Mouse (Mus musculus): ENCODE data around the gene Tes3-ps.

The Tes3-ps gene
- long read RNA-seq, experiment 1, partial matches to known transcripts, result 0 of 1 reads
- long read RNA-seq, experiment 1, other reads (novel, unspliced or antisense), result 0 of 1 reads
- long read RNA-seq, experiment 2, partial matches to known transcripts, result 0 of 2 reads
- long read RNA-seq, experiment 2, other reads (novel, unspliced or antisense), result 0 of 2 reads

- intact Hi-C loops (cut with DNase I), result no loop called here
Observed at GRCm38 (mm10) chr13:49492376-49493368, at the start of gene Tes3-ps. Tes3-ps (plus strand) TSS chr13:49493318.

DNA sequence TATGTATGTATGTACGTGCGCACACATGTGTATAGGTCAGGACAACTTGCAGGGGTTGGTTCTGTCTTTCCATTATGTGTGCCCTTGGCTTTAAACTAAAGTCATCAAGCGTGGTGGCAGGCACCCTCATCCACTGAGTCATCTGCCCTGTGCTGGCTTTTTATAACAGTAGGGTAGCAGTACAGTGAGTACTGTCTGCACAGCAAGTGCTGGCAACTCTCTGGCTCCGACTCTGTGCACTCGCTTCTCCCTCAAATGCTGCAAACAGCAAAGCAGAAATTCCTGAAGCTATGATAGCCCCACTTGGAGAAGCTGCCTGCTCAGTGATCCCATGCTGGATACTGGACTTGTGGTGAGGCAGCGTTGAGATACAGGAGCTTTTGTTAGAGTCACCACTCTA is 48.7 kb upstream of the Tes3-ps start:
- intact Hi-C loops (cut with DNase I), result no loop called here

DNA sequence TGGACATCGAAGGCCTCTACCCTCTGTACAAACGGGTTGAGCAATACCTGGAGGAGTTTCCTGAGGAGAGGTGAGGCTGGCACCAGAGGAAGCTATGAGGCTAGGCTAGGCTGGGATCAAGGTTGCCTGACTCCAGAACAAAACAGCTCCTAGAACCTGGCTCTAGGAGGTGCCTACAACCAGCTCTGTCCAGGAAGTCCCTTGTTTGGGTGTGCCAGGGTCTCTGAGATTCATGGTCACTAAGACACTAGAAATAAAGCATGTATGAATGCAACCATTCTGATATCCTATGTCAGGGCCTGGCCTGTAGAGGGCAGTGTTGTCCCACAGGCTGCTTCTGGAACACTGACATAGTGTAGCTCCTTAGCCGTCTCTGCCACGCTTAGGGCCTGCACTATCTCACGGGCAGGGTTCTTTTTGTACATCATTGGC is 43.8 kb upstream of the Tes3-ps start:
- intact Hi-C loops (cut with DNase I), result loop anchor here (1.0 to 5.0 kb wide), 2 partner anchors 113 to 196 kb away; no protein-coding TSS in a partner anchor

DNA sequence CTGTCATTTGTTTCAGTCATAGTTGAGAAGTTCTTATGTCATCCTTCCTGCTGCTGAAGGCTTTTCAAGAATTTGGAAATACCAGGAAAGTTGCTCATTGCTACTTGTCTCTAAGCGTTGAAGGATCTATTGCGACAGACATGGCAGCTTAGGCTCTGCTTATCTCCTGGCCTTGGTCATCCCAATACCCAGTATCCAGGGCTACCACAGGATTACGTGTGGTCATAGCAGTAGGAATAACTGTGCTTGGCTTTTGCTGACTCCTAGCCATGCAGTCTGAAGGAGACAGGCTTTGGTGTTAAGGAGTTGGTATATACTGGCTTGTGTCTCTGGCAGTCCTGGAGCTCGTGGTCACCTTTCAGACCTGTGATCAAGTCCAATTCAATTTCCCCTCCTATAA is 32.8 kb upstream of the Tes3-ps start:
- intact Hi-C loops (cut with DNase I), result loop anchor here (1.0 kb wide), 1 partner anchor 20 kb away; no protein-coding TSS in a partner anchor

DNA sequence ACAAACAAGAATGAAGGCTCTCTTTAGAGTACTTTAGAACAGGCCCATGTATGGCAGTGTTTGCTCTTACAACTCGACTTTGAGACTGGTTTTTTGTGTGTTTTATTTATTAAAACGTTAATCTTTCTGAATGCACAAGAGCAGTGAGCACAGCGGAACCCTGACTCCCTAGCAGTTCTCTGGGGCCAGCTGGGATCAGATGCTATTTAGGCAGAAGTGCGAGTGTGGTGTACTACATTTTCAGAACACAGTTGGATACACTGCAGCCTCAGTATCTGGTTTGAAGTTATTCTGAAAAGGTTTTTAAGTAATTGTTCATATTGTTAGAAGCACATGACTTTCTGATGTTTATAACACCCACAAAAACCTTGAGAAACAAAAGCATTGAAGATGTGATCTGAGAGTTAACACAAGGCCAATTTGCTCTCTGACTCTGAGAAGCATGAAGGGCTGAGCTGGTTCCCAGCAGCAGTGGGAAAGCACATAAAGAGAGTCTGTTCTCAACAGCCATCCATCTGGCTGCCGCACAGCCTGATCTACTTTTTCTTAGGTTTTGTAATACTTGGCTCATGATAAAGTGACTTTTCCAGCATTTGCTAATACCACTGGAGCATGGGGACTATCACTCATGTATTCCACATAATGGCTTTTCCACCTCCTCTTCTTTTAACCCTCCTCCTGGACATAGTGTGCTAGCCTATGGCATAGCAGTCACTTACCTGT is 32.3 kb upstream of the Tes3-ps start:
- intact Hi-C loops (cut with DNase I), result loop anchor here (1.0 kb wide), 1 partner anchor 19 kb away; no protein-coding TSS in a partner anchor

GRCm38 (mm10) chr13:49461458-49462132 is 31.5 kb upstream of the Tes3-ps start:
- intact Hi-C loops (cut with DNase I), result no loop called here

DNA sequence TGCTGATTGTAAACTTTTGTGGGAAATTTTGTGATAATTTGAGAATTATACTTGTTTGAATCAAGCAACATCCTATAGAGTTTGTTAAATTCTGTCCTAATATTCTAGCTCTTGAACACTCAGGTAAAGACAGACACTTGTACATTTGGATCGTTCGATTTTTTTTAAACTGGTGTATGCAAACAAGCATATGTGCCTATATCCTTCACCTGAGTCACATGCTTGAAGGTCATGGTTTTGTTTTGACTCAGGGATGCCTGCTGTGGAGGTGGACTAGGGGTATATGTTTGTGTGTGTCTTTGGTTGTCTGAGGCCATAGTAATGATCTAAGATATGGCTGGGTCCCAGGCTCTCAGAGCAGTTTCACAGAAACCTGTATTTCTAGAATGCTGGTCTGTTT is 30.2 kb upstream of the Tes3-ps start:
- intact Hi-C loops (cut with DNase I), result no loop called here

DNA sequence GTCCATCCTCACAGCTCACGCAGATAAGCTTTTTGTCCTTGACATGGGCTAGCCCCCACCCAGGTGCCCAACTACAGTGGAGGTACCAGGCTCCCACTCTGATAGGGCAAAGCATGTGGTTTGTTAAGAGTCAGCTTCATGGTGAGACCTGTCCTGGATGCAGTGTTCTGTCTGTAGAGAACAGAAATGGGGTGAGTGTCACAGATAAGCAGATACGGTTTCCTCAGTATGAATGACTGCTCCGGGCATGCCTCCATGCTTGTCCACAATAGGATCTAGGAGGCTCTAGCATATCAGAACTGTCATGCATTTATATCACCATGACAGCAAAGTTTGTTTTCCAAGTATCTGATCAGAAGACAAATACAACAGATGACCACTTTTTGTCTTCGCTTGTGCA is 27.2 kb upstream of the Tes3-ps start:
- intact Hi-C loops (cut with DNase I), result no loop called here

DNA sequence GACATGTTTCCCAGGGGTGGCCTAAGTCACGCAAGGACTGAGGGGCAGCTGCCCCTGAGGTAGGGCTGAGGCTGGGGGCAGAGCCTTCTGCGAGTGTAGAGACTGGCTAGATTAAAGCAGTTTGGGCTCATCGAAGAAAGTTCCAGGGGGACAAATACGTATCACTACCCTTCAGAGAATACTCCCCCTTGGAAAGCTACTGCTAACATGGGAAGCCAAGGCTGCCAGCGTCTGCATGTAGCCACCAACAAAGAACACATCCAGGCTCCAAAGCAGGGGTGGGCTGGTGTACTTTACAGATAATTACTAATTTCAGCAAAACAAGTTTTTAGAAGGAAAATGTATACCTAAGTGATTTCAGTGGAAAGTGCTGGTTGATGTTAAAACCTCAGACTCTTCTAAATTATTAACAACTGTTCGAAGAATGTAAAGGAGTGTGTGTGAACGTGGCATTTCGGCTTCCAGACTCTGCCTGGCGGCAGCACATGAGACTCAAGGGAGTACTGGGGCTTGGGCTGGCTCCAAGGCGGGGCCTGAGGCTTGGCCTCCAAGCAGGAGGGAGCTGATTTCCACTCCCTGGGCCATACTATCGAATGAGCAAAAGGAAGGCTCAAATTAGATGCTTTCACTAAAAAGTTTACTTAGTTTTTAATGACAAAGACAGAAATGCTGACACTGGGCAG is 26.6 kb upstream of the Tes3-ps start:
- intact Hi-C loops (cut with DNase I), result no loop called here

DNA sequence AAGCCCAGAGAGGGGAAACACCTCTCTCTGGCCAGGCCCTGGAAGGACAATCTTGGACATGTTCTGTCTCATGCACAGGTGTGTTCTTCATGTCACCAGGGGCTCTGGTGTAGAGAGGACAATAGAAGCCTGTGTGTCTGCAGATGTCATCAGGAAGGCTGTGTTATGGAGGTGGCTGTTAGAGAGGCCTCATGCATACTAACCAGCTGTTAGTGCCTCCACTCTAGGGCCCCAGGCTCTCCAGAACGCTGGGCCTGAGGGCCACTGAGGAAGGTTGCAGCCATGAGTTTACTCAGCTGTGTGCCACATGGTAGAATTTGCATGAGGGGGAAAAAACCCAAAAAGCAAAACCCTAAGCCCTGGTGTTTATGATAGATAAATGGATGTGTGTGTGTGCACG is 25.5 kb upstream of the Tes3-ps start:
- intact Hi-C loops (cut with DNase I), result no loop called here

- intact Hi-C loops (cut with DNase I), result no loop called here
Observed at GRCm38 (mm10) chr13:49469002-49469401, 24.1 kb upstream of the Tes3-ps start.

DNA sequence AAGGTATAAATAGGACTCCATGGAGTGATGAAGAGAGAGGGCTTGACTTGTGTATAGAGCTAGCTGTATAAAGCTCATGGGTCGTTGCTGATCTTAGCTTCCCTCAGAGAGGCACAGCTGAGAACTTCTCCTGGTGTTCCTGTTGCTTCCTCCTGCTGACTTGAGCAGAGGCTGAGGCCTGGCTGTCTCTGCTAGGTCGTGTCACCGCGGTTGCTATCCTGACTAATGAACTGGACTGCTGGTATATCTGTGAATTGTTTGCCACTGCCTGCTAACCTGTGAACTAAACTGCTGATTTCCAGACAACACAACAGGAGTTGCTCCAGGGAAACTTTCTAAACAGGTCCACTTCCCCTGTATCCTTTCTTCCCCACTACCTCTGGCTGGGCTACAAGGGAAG is 22.8 kb upstream of the Tes3-ps start:
- intact Hi-C loops (cut with DNase I), result no loop called here

GRCm38 (mm10) chr13:49470806-49471205 is 22.3 kb upstream of the Tes3-ps start:
- intact Hi-C loops (cut with DNase I), result no loop called here

DNA sequence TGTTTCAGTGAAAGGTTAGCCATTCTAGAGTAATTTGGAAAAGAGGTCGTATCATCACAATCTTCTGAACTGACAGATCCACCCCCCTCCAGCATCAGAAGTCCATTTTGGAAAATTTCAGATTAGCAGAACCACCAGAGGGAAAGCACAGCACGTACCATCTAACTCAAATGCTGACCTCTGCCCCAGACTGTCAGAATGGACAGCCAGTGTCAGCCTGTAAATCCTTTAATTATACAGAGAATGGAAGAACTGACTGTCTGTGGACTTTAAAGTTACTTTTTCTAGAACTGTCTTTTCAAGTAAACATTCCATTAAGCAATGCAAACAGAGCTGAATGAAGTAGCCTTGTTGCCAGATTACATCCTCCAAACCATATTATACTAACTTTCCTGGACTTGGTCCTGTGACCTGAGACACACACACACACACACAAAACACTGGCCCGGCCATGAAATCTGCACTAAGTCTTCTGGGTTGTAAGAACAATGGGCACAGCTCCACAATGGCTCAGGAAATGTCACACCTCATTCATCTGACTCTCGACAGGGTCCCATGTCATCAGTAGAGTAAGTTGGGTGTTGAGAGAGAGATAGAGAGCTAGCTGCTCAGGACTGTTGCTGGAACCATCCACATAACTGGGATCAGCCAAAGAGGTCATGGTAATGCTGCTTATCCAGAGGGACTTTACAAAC is 21.0 kb upstream of the Tes3-ps start:
- intact Hi-C loops (cut with DNase I), result no loop called here

GRCm38 (mm10) chr13:49472676-49473005 is 20.5 kb upstream of the Tes3-ps start:
- intact Hi-C loops (cut with DNase I), result no loop called here

DNA sequence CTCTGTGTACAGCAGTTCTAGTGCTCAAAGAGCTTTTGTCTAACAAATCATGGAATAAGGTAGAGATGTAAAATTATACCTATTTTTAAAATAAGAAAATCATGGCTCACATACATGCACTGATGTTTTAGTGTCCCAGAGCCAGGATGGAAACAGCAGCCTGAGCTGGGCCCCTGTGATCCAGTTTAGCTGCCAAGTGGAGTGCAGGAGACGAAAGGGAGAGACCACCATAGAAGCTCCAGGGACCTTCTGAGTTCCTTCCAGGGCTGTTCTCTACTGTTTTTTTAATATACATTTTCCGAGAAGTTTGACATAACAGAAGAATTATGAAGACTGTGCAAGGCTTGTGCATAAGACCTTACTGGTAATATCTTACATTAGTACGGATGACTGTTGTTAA is 15.2 kb upstream of the Tes3-ps start:
- intact Hi-C loops (cut with DNase I), result no loop called here

- intact Hi-C loops (cut with DNase I), result no loop called here
Observed at GRCm38 (mm10) chr13:49478851-49479374, 14.2 kb upstream of the Tes3-ps start.

- intact Hi-C loops (cut with DNase I), result no loop called here
Observed at GRCm38 (mm10) chr13:49479399-49479798, 13.7 kb upstream of the Tes3-ps start.

DNA sequence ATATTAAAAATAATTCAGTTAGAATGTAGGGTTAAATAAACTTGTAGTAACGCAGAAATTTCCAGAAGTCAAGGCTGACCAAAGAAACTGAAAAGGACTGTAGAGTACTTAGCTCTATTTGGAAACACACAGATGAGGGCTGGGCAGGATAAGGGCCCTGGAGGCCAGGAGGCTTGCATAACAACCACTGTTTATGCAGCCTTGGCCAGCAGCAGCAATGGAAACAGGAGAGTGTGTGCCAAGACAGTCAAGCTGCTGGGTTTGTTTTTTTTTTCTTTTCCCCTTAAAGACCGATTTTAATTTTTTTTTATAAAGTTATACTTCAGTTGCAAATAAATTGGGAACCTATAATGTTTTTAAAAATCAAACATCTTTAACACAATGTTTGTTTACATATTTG is 13.1 kb upstream of the Tes3-ps start:
- intact Hi-C loops (cut with DNase I), result loop anchor here (1.0 kb wide), 1 partner anchor 20 kb away; no protein-coding TSS in a partner anchor

DNA sequence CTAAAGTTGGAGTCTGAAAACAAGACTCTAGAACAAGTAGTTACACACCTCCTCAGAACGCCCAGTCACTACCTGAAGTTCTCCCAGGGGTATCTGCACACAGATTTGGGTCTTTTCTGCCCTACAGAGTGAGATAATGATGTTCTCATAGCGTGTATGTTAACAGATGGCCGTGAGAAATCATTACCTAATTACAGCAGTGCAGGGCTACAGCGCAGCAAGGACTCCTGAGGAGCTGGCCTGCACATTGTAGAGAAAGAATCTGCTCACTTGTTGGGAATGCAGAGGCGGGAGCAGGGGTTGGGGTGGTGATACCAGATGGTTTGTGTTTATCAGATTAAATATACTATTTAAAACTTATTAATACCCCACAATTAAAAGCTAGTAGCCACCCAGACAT is 12.6 kb upstream of the Tes3-ps start:
- intact Hi-C loops (cut with DNase I), result loop anchor here (1.0 kb wide), 1 partner anchor 20 kb away; no protein-coding TSS in a partner anchor
